Mouse (Mus musculus): Measurements from ENCODE around the gene Cdkl5. TPM values are rescaled to one million over a fixed set of nuclear protein-coding genes. Genes with fewer than 3 reads are reported as not detected.

The Cdkl5 gene
- total RNA-seq (2023), result under 1 TPM; 0.64 to 0.73 TPM

DNA sequence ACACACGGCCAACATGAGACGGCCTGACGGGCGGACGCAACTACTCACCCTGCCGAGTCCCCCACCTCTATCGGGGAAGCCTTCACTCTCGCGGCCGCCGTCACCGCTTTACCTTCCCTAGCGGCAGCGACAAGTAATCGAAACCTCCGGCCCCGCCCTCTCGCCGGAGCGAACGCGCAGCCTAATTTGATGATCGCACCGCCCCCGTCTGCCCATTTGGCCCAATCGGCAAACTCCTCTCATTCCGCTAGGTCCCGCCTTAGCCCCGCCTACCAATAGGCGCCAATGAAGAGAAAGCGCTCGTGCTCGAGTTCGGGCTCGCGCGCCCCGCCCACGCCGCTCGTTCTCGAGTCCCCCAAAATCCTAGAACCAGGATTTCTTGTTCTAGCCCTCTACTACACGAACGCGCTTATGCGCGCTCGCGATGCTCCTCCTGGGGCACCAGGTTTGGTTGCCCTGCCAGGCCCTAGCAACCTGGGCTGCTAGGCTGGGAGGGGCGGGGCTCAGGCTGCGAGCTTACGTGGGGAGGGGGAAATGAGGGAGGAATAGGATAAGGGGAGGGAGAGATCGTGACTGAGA lies at the start of gene Cdkl5:
TSS of gene Cdkl5 (minus strand) at position 162 of the 579 bp plus-strand sequence.

DNA sequence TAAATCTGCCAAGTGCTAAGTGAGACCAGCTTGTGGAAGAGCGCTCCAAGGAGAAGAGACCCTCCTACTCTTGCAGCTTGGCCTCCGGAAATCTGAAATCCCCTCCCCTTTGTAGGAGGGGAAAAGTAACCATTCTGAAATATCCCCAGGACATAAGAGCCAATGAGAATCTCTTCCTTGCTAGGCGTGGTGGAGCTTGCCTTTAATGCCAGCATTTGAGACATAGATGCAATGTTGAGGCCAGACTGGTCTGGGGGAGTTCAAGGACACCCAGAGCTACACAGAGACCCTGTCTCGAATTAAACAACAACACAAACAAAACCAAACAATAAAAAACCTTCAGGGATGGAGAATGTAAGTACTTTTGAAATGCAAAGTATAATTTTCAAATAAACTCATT lies 87.6 kb downstream of the Cdkl5 start, which contains the start of gene Gja6:
TSS of gene Gja6 (minus strand) at position 101 of the 400 bp plus-strand sequence.

DNA sequence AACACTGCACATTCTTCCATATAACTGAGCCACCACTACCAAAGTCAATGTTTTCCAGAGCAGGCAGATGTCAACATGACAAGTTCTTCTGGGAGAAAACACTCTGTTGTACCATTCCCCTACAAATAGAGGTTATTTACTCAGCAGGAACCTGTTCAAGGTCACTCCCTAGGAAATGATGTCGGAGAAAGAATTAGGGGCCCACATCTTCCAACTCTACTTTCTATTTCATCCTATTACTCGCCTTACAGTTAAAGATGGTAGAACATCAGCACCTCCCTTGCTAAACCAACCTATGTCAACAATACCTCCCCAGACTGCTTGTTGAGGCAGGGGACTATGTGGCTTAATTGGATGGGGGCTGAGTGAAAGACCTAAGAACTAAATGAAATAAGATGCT lies 226.8 kb downstream of the Cdkl5 start, which contains the start of gene Rs1:
TSS of gene Rs1 (plus strand) at position 301 of the 400 bp plus-strand sequence.

DNA sequence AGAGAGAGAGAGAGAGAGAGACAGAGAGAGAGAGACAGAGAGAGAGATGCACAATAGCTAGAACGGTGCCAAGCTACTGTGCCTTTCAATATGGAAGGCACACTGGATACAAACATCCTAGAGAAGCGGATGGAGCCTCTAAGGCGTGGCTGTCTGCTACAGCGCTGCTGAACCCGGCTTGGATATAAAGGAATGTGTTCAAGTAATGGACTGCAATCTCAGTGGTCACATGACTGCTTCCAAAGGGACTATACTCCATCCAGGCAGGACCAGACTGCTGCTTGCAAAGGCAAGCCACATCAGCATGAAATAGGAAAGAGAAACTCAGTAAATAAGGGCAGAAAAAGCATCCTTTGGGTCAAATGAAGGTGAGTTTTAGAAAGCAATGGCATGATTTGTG lies 258.9 kb downstream of the Cdkl5 start, which contains the start of gene Ppef1:
TSS of gene Ppef1 (minus strand) at position 116 of the 400 bp plus-strand sequence.

Other genes with a start within 250 kb of the Cdkl5 start
- gene Rs1, start 226.7 kb downstream of the Cdkl5 start, total RNA-seq (2023), result not detected
- gene Gja6, start 87.7 kb downstream of the Cdkl5 start, total RNA-seq (2023), result not detected
- gene Scml2, start 122.5 kb upstream of the Cdkl5 start, total RNA-seq (2023), result 1 to 10 TPM; 1.2 TPM

Data from neutrophil, adult 59 days (primary cell).